Mouse (Mus musculus) A20 (cell line): ENCODE measurements at regions not wholly inside any gene's neighbourhood (a gene's known extent, or its start where the extent isn't known, plus 50 kb on each side); places are given as distances from the start of the nearest gene placed in this dataset.

Source experiments
- DNase-seq: peaks from one replicate; pipeline ENCODE4 v3.0.0-alpha.2; 2011; ENCODE audit warnings: low read depth, low spot score

DNA sequence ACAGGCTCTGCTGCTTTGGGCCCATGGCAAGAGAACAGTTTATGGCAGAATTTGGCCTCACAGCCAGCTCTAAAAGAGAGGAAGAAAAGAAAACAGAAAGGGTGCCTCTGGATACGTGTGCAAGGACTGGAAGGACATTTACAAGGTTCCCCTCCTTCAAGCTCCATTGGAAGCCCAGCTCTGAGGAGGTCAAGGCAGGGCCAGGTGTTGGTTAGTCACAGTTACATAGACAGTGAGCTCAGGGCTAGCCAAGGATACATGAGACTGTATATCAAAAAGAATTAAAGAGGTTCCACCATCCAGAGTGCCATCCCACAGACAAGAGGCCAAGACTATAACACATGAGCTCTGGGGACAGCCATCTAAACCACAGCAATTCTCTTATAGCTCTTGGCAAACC is 131.6 kb upstream of the Jarid2 start:
- no peak for DNase-seq

DNA sequence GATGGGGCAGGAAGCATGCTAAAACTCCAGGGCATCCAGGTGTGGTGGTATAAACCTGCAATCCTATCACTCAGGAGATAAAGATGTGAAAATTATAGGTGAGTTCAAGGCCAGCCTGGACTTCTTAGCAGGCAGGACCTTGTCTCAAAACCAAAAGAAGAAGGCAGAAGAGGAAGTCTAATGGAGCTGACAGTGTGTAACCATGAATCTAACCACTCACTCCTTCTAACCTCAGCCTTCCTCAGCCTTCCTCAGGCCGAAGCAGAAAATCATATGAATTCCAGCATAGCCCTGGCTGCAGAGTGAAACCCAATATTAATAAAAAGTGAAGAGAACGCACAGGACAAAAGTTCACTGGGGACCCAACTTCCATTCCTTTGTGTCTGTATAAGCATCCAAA is 128.2 kb upstream of the Jarid2 start:
- DNase-seq, result no peak

DNA sequence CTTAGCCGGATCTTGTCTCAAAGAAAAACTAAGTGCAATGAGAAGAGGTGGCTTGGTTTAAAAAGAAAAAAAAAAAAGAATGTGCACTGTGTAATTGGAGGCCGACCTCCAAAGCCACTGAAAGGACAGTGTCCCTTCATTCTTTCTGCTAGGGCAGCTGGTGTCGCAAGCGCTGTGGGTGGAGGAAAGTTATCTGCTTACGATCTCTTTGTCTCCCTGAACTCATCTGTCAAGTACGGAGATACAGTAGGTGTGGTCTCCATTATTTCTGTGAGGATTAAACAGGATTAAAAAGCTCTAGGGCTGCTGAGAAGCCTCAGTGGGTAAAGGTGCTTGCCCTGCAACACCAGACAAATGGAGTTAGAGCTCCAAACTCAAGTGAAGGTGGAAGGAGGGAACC is 126.6 kb upstream of the Jarid2 start:
- no peak for DNase-seq

DNA sequence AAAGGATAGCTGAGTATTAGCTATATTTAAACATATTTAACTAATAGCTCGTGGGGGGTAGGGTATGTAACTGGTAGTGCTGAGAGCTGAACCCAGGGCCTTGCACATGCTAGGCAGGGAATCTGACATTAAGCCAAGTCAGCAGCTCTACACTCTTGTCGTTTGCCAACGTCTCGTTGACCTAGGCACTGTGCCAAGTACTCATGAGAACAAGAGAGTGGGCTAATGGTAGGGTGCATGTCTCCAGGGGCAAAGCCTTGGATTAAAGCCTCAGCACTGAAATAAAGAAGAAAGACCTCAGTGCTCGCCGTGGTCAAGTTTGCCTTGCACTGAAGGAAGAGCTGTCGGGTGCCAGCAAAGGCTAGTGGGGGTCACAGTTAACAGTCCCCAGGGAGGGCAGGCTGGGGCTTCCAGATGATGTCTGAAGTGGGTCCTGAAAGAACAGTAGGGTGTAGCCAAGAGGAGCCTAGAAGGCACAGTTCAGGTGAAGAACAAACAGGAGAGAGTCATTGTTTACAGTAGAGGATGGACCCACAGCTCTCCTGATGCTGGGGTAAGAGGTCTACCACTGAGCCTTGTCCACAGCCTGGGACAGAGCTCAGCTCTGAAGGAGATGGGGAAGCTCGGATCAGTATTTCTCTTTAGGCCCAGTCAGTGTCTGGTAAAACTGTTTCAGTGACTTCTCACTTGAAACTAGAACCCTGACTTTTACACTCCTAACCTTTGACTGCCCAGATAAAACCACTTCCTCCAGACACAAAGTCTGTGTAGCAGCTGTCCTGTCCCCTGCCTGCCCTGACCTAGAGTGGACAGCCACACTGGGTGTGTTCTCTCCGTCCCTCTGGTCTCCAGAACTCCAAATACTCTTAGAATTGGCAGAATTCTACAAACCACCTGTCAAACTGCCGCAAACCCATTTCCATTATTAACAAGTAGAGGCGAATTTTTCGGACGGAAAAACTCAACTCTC is 121.7 kb upstream of the Jarid2 start:
- no peak for DNase-seq

DNA sequence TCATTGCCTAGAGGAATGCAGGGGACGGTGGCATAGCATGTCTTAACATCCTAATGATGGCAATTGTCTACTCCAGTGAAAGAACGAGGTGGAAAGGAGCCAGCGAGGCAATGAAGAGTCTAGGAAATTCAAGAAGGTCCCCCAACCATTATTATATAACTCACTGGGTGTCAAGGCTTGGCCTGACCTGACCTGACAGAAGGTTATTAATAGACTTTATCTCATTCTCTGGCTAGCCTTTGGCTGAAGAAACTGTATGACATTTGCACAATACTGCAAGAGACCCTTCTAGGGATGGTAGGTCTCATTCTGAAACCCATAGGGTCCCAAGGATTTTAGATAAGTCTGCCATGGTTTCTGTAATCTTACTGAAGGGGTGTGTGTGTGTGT is 121.0 kb upstream of the Jarid2 start:
- DNase-seq, result no peak

DNA sequence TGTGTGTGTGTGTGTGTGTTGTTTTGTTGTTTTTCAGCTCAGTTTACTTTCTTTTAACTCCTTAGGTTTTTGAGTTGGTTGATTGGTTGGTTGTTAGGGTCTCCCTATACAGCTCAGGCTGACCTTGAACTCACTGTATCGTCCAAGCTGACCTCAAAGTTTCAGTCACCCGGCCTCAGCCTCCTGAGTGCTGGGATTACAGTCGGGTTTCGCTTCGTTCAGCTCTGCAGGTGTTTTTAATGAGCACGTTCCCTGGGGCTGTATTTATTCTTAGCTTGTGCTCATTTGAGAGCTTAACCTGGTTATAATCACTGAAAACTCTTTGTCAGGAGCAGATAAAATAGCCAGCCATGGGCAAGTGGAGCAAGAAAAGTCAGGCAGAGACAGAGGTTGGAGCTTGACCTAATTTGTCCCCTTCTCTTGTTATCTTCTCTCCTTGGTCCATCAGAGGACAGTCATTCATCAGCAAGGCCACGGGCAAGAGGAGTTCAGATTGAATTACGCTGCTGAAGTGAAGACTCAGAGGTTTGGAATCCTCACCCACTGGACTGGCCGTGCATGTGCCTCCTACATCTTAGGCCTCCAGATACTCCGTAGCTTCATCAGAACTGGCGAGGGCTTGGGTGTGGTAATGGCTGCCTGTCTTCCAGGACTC is 120.5 kb upstream of the Jarid2 start:
- no peak for DNase-seq

DNA sequence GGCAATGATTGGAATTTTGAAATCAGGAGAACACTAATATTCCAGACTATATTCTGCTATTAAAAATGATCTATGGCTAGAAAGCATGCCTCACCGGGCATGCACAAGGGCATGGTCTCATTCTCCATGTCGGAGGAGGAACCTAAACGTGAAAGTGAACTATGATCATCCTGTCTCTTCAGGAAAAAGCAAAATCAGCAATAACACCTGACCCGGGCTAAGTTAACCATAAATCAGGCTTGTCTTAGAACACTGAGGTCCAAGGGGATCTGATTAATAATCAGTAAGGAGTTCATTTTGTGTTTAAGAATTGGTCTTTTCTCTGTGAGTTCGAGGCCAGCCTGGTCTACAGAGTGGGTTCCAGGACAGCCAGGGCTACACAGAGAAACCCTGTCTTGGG is 119.7 kb upstream of the Jarid2 start:
- no peak for DNase-seq

DNA sequence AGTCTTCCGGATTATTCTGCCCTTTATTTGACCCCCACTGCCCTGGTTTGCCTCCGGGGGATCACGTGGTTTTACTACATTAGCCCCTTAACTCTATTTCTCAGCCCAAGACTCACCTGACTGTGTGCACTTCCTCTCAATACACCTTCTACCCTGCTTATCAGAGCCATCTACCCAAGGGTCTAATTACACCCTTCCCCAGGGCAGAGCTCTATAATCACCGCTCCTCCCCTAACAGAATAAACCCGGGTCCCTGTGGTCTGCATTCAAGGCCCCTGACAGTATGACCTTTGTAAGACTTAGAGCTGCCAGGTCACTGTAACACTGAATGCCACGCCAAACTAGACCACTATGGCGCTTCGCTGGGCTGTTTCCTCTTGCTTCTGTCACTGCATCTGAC is 113.6 kb upstream of the Jarid2 start:
- no peak for DNase-seq

DNA sequence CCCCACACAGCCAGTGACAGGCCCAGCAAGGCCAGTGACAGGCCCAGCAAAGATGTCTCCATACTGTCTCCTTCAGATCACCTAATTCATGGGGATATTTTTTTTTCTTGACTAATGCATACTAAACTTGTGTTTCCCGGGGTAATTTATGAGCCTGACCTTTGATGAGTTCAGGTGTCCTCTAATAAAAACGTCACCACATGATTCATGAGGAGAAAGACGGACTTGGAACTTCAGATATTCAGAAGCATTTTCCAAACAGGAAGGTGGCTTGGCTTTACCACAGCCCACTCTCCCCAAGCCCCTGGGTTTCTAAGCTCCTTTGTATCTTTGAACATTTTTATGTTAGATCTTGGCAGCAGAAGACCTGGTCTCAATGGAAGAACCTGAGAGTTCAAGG is 110.9 kb upstream of the Jarid2 start:
- DNase-seq, result no peak

DNA sequence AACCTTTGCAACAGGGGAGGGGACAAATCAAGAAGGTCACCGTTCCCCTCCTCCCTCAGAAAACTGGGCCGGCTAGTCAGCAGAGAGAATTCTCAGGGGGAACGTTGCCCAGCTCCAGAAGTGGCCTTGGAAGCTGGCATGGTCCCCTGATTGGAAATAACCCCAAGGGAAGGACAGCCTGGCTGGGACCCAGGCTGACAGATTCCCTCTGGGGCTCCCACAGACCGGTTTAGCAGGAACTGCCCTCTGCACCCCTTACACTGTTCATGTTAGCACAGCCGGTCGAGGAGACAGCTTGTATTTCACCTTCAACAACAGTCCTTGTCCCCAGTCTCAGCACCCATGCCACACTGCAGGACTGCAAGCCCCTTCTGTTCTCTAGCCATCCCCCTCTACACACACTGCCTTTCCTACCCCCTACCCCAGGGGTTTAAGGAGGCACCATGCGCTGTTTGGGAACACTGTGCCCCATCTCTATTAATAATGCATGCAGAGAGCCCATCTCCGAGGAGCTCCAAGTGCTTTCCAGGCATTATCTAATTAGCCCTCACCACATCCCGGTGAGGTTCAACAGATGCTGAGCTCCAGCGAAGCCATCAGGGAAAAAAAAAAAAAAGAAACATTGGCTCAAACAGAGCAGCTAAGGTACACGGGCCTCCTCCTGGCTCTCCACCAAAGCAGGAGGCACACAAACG is 106.5 kb upstream of the Jarid2 start:
- no peak for DNase-seq

DNA sequence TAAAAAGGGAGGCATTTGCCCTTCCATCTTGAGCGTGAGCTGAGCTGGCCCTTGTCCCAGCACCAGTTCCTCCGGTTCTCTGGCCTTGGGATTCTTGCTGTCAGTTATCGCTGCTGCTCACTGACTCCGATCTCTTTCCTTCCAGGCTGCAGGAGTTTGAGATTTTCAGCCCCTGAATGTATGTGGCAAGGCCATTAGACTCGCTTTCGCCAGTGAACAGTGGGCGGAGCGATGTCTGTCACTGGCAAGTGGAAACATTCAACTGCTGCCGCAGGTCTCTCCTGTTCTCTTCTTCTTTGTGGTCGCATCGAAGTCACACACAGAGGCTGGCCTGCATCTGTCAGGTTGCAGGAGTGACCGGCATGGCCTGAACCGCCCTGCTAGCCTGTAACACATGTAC is 104.6 kb upstream of the Jarid2 start:
- no peak for DNase-seq

DNA sequence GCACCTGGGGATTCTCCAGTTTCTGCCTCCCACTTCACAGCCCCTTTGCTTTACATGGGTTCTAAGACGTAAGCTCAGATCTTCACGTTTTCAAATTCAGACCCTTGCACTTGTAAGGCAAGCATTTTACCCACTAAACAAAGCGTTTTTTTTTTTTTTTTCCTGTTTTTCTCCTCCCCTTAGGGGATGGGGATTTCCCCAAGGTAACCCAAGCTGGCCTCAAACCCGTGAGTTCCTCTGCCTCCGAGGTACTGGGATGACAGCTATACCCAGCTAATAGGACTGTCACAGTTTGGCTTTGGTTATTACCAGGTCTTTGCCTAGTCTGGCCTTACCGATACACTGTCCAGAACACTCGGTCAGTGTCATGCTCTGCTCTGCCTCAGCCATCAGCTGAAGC is 103.5 kb upstream of the Jarid2 start:
- no peak for DNase-seq

DNA sequence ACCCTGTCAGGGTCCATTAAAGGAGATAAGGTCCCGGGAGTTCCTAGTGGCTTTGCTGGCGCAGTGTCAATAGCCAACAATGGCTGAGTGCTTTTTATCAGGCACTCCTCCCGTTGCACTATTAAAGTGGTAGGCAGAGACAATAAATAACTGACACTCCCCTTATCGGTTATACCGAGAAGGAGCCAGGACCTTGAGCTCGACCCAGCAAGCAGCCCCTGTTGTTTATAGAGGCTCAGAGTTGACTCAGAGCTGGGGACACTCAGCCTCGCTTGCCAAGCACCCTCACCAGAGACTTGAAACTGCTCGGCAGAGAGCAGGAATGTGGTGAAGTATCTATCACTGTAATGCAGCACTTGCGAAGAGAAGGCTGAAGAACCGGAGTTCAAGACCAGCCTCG is 102.5 kb upstream of the Jarid2 start:
- no peak for DNase-seq

DNA sequence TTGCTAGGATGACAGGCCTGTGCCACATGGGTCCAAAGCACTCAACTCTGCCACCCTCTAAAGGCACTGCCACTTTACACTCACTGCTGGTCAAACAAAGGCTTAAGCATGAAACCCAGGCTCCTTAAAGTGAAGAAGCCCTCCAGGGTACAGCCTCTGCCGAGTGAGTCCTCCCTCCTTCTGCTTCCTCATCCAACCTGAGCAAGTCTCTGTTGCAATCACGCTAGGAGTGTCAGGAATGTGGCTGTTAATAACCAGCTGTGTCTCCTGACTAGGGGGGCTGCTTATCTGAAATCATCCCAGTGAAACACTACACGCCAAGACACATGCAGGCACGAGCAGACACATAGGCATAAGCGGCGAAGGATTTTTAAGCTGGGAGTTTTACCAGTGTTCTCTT is 99.2 kb upstream of the Jarid2 start:
- DNase-seq, result no peak

DNA sequence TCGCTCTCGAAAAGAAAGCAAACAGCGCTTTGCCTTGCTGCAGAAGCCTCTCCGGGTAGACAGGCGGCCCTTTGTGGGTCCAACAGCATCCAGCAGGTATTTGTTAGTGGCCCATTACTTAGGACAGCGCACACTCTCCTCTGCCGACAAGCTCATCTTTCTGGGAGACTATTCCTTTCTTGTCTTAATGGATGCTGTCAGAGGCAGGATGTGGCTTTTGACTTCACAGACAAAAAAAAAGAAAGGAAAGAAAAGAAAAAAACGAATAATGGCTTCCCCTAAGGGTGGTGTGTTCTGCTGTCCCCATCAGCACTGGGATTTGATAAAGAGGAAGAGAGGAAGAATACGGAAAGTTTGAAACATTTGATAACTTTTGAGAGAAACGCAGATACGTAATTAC is 94.7 kb upstream of the Jarid2 start:
- DNase-seq, result no peak

DNA sequence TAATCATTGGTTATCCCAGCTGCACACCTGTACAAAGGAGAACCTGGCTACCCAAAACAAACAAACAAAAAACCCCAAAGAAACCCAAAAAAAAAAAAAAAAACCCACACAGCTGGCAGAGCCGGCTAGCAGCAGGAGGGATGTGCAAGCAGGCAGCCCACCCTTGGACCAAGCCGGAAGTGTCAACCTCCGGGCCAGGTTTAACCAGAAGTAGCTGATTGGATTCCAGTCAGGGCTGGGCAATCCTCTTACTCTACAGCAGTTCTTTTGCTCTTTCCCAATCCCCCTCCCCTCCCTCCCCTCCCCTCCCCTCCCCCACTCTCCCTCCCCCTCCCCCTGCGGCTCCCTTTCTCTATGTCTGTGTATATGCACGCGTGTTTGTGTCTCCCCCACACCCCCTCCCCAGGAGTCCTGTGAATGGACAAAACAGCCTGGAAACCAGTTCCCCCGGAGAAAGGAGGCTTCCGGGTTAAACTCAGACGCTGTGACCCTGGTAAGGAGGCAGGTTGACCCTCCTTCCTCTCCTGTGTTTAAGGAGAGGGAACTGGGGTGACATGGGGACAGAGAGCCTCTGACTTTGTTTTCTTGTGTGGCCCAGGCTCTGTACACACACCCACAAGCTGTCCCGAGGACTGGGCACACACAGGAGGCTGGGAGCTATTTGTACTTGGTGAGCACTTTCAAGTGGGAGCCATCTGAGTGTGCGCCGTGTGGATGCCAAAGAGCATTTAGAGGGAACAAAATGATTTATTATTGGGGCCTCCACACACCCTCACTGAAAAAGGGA is 93.9 kb upstream of the Jarid2 start:
- no peak for DNase-seq

DNA sequence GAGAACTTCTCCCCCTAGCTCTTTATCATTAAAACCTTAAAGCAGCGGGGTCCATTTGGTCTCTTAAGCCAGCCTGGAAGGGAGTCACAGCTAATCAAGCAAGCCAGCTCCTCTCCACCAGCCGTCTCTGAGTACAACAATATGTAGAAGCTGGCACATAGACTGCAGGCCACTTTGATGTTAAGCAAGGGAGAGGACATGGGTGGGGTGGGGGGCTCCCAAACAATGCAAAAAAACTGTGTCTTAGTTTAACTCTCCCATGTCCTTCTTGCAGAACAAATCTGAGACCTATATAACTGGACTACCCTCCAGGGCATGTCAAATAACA is 93.3 kb upstream of the Jarid2 start:
- no peak for DNase-seq

DNA sequence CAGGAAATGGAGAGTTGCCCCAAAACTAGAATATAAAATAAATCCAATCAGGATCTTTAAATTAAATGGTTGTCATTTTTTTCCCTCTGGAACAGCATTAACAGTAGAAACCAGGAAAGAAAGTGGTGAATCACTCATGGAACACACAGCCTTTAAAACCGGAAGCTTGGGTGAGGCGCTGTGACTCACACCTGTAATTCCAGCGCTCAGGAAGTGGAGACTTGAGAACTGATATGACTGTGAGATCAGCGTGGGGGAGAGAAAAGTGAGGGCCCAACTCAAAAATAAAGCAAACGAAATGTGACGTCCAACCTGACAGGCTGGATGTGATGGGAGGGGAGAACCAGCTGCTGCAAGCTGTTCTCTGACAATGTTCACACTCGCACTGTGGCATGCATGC is 86.9 kb upstream of the Jarid2 start:
- DNase-seq, result no peak

DNA sequence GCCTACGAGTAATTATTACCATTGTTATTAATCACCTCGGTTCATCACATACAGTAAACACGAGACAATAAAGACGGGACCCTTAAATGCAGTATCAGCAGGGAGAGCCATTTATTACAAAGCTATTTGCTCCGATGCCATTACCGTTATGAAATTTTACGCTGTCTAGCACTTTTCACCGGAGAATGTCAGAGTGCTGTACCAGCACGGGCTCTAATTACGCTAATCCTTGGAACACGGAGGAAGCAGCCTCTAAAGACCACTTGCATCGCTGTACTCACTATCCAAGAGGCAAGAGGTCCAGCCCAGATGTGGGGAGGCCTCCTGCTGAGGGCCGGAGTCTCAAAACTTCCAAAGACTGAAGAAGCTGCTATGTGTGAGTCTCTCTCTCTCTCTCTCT is 79.2 kb upstream of the Jarid2 start:
- DNase-seq, result no peak

DNA sequence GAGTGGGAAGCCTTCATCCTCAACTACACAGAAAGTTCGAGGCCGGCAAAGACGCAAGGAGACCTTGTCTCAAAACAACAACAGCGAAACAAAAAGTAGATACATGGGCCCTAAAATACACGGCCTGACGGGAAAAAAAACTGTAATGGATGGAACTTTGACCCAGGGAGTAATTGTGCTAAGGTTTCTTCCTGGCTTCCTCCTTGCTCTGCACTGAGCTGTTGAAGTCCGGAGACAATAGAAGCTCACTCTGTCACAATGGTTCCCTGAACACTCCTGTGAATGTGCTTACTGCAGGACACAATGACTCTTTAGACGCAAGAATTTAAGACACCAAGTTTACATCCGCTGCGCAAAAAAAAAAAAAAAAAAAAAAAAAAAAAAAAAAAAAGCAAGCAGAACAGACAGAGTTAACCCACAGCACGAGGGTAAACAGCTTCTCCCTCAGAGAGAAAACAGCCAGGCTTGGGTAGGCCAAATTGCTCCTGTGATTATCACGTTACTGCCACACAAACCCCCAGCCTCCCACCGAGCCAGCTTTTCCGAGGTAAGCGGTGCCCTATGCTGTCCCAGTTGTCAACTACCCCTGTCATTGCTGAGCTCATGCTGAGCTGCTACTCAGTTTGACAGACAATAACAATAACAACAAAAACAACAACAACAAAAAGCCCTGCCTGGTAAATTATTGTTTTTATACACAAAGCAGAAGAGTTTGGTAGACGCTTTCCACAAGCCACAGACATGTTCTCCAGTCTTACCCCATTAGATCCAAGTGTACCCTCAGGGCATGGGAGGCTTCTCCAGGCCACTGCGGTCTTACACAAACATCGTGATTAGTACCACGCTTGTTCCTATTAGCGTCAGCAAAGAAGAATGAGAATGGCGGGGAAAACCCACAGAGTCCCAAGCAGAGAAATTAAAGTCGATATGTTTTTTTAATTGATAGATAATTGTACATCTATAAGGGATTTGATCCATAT is 77.7 kb upstream of the Jarid2 start:
- DNase-seq, result no peak

DNA sequence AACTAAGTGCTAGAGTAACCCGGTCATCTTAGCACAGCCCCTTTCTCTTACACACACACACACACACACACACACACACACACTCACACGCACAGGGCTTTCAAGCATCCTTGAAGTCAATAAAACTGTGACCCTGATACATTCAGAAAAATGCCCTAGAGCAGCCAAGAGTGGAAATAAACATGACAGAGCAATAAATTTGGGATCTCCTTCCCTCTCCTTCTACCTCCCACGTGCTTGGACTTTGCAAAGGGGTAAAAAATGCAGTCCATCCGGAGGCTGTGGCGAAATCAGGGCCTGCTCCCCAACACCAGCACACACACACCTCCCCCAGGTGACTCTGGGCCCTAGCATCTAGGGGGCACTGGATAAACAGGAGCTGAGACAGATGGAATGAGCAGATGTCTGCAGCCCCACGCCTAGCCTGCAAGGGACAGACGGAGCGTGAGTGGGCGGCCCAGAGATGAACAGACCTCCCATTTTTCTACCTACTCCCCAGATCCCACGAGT is 71.3 kb upstream of the Jarid2 start:
- DNase-seq, result no peak
